Mouse (Mus musculus) thymus, postnatal 0 days (tissue): ENCODE measurements around the gene Trappc13. TPM values are rescaled to one million over a fixed set of nuclear protein-coding genes. Genes with fewer than 3 reads are reported as not detected.
"Not testable (repeated sequence)": the region's sequence is repeated elsewhere in the genome, so short reads cannot be mapped to it uniquely, and the experiment has no call there.

Source experiments
- DNase-seq: peaks from one replicate; pipeline ENCODE4 v3.0.0-alpha.2; 2015; ENCODE audit warnings: low spot score
- polyA plus RNA-seq: library from polyadenylated mRNA; unstranded; fragments of >200 nt; fragmentation: Nextera tagmentation; extraction: Ambion mirVana; gene quantifications from 2 replicates; pipeline ENCODE4 v1.2.1, GENCODE M21; 2015

Trappc13 gene
- 56.6 and 57.3 TPM in 2 replicates for polyA plus RNA-seq

- peak; percentile 87 for DNase-seq
Measured at GRCm38 (mm10) chr13:104177796-104178649, at the start of gene Trappc13. TSS of gene Trappc13 (minus strand) at chr13:104178469.

GRCm38 (mm10) chr13:104227478-104227877 is 49.2 kb upstream of the Trappc13 start:
- DNase-seq = no peak

- DNase-seq = no peak
Measured at GRCm38 (mm10) chr13:104204313-104204712, 26.0 kb upstream of the Trappc13 start.

GRCm38 (mm10) chr13:104195891-104196290 is 17.6 kb upstream of the Trappc13 start:
- not testable (repeated sequence) for DNase-seq

- no peak for DNase-seq
Measured at GRCm38 (mm10) chr13:104187357-104187756, 9.1 kb upstream of the Trappc13 start.

- peak; percentile 5 for DNase-seq
Measured at GRCm38 (mm10) chr13:104179176-104179888, 1.1 kb upstream of the Trappc13 start.

GRCm38 (mm10) chr13:104178650-104179121 is 417 bp upstream of the Trappc13 start, which contains the start of gene Trim23:
TSS of gene Trim23 (plus strand) at chr13:104178797.
- DNase-seq = peak; percentile 99

GRCm38 (mm10) chr13:104176874-104177273 is 1.4 kb downstream of the Trappc13 start:
- DNase-seq = no peak

- no peak for DNase-seq
Measured at GRCm38 (mm10) chr13:104172498-104172897, 5.8 kb downstream of the Trappc13 start.

GRCm38 (mm10) chr13:104171711-104172110 is 6.6 kb downstream of the Trappc13 start:
- no peak for DNase-seq

GRCm38 (mm10) chr13:104155686-104156085 is 22.6 kb downstream of the Trappc13 start:
- no peak for DNase-seq

- DNase-seq = no peak
Measured at GRCm38 (mm10) chr13:104155106-104155505, 23.2 kb downstream of the Trappc13 start.

GRCm38 (mm10) chr13:104154180-104154579 is 24.1 kb downstream of the Trappc13 start:
- no peak for DNase-seq

GRCm38 (mm10) chr13:104145646-104146045 is 32.6 kb downstream of the Trappc13 start:
- DNase-seq = no peak

- no peak for DNase-seq
Measured at GRCm38 (mm10) chr13:104144871-104145270, 33.4 kb downstream of the Trappc13 start.

- peak; percentile 90 for DNase-seq
Measured at GRCm38 (mm10) chr13:104139369-104140209, 38.7 kb downstream of the Trappc13 start.

- DNase-seq = no peak
Measured at GRCm38 (mm10) chr13:104134510-104135085, 43.7 kb downstream of the Trappc13 start.

GRCm38 (mm10) chr13:104132561-104132960 is 45.7 kb downstream of the Trappc13 start:
- no peak for DNase-seq

GRCm38 (mm10) chr13:104123662-104124381 is 54.4 kb downstream of the Trappc13 start:
- DNase-seq = no peak
